Mouse (Mus musculus) embryo, embryonic 10 days (tissue): ENCODE results near the gene Orai2.
"Not testable (repeated sequence)": the region's sequence is repeated elsewhere in the genome, so short reads cannot be mapped to it uniquely, and the experiment has no call there.

Source experiments
- DNase-seq: peaks from one replicate; pipeline ENCODE4 v3.0.0-alpha.2; 2015; ENCODE audit warnings: low spot score

The Orai2 gene

DNA sequence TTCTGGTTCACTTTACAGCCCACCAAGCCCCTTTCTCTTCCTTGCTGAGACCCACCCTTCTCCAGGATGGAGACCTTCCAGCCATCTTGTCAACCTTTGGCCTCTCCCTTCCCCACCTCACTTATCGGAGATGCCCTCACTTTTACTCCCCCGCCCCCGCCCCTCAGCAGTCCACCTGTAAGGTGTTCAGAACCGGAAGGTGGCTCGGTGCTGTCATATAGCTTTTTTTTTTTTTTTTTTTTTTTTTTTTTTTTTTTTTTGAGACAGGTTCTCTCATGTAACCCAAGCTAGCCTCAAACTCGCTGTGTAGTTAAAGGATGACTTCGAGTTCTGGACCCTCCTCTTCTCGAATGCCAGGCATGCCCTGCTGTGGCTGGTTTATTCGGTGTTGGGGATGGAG, 2.4 kb upstream of the Orai2 start:
- no peak for DNase-seq

DNA sequence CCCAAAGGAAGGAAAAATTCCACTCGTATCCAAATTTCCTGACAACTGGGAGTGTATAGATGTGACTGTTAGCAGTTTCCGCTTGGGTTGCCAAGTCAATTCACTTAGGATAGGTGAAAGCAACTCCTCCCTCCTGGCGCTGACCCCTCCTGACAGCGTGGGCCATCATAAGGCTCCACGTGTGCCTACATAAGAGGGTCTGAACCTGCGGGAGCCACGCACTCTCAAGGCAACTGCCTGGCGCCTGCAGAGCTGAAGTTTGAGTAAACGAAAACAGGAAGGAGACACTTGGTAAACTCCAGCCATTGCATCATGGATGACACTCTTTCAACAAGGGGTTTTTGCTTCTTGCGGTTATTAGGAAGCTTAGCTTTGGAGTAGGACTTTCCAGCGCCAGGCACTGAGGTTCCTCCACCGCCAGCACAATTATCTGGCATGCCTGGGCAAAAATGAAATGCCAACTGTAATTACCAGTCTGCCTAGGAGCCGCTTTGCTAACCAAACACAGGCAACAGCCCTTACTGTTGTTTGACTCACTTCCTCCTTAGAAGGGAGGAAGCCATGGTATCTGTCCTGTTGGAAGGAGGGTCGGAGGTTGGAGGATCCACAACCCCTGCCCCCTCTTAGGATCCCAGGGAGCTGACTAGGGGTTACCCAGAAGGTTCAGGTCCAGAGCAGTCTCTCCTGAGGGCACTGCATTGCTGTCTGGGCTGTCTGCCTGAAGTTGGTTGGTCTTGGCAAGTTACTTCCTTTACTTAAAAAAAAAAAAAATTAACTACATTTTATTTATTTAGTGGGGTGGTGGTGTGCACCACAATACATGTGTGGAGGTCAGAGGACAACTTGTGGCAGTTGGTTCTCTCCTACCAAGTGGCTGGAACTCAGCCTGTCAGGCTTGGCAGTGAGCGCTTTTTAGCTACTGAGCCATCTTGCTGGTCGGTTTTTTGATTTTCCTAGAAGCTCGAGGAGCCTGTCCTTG, 1.1 kb upstream of the Orai2 start:
- no peak for DNase-seq

DNA sequence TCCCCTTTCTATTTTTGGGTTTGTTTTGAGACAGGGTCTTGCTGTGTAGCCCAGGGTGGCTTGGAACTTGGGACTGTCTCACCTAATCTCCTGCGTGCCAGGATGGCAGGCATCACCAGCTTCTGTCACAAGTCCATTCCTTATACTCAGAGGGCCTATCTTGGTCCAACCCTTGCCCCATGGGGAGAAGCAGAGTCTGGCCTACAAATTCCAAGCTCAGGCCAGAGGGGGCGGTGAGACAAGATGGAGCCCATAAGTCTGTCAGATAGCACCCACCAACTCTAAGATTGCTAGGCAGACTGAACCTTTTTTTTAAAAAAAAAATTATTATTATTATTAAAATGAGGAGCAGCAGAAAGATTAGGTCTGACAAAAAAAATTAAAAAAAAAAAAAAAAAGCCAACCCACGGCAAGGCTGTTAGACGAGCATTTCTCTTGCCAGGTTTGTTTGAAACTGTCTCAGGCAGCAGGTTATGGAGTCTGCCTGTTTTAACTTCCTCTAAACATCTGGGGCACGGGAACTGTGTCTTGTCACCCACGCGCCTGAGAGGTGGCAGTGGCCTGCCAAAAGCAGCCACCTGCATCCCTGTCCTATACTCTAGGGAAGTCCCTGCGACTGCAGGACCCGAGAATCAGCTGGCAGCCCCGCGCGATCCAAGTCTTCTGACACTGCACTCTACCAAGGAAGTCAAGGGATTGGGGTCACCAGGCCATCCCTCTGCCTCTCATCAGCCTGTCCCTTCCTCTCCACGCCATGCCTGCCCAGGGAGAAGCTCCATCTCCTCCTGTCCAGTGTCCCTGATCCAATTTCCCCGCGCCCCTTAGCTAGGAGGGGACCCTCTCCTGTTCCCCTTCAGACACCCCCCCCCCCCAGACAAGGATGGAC, 644 bp downstream of the Orai2 start:
- peak; percentile 56 for DNase-seq

DNA sequence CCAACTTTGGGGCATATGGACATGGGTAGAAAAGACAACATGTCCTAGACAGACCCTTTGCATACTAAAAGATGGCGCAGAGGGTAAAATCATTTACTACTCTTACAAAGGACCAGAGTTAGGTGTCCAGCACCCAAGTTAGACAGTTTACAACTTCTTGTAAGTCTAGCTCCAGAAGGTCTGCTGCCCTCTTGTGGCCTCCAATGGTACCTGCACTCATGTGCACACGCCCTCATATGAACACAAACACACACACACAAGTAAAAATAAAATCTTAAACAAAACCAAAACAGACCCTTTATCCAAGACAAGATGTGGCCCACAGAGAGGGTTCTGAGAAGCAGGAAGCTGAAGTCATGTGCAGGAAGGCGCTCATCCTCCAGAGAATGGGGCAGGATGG, 2.4 kb downstream of the Orai2 start:
- DNase-seq: no peak

DNA sequence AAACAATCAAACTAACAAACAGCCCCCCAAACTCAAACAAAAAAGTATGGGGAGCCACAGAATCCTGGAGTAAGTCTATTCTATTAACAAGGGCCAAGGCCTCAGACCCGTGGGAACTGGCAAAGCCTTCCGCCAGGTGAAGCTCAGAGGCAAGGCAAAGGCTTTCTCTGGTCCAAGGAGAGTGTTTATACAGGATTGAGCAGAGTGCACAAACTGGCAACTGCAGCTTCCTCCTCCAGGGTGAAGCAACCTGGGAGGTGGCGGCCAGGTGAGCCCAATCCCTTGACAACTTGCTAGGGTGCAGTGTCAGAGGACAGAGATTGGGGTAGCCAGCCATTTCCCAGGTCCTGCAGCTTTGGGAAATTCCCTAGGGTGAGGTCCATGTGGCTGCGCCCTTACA, 3.2 kb downstream of the Orai2 start:
- DNase-seq: no peak

DNA sequence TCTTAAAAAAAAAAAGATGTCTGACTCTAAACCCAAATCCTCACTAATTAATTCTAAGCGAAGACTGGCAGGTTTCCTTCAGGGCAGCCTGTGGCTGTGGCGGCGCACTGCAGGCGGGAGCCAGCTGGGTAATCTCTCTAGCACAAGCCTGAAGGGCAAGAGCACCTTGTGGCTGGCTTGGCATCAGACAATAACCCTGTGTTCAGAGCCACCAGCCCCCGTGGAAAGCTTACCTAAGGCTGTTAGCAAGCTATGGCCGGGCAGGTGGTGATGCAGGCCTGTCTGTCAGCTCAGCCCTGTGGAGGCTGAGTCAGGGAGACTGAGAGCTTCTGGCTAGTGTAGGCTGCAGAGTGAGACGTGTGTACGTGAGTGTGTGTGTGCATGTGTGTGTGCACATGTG, 5.3 kb downstream of the Orai2 start:
- DNase-seq: no peak

DNA sequence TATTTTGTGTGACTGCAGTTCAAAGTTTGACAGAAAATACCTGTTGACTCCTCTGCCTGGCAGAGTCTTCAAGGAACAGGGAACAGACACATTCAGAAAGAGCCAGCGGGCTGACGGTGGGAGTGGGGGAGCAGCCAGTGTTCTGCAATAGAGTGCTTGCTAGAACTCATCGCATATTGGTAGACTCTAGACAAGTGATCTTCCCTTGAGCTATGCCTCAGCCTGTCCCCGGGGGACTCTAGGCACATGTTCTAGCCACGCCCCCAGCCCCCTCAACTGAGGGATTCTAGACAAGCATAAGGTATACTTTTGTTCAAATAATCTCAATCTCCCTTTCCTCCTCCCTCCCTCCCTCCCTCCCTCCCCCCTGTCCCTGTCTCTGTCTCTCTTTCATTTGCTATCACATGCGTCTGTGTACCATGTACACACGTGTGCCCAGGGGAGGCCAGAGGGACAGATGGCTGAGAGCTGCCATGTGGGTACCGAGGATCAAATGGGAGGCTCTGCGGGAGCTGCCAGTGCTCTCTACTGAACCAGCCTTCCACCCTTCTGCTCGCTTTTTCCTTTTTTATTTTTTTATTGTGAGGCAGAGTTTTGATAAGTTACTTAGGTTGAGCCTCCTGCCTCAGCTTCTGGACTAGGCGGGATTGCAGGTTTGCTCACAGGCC, 6.6 kb downstream of the Orai2 start:
- DNase-seq: no peak

DNA sequence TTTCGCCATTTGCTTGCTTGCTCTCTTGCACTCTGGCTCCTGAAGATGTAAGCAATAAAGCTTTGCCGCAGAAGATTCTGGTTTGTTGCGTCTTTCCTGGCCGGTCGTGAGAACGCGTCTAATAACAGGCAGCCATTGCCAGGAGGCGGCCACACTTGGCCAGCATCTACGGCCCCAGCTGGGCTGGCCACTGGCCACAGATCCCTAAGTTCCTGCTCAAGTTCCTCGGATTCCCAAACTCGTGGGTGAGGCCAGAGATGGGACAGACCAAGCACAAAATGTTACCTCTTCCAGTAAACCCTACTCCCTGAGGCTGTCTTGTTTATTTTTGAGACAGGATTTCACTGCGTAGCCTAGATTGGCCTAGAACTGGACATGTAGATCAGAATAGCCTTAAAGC, 10.4 kb downstream of the Orai2 start:
- not testable (repeated sequence) for DNase-seq

DNA sequence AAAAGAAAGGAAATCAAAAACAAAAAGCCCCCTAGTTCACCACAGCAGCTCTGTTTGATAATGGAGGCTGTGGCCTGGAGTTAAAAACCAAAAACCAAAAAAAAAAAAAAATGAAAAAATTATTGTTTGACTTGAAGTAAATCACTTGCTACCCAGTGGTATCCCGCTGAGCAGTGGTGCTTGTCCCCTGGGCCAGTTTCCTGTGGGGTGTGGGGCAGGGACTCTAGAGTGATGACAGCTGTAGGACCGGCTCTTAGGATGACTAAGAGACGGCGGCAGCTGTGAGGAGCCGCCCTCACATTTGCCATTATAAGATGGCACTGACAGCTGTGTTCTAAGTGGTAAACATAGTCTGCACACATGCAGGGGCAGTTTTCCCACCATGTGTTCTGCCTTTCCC, 15.1 kb downstream of the Orai2 start:
- no peak for DNase-seq

DNA sequence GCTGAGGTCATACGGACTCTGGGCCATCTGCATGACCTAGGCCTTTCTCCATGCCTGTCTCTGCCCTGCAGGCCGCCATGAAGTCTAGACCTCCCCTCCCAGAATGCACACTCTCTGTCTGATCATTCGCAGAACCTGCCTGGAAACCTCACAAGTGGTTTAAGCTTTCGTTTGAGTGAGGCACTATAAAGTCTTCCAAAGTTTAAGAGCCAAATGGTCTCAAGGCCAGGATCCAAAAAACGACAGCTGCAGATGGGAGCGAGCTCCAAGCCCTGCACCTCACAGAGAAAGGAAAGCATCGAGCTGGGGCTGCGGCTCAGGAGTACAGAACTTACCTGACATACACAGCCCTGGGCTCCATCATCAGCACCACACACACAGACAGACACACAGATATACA, 18.1 kb downstream of the Orai2 start:
- no peak for DNase-seq

DNA sequence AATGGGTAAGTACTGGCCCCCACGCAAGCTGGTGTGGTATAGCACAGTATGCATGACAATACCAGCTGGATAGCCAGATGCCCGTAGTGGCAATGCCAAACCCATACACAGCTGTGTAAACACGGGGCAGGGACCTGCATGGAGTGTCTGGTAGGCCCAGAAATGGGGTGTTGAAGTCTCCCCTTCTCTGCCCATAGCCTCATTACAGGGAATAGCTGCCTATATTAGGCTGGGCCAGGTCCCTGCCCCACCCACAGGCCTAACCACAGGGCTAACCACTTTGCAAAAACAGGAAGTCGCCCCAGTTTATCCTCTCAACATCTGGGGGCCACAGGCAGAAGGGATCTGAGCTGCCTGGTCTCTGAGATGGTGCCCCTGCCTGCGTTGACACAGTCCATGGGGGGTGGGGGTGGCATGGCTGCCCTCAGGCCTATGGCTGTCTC, 21.4 kb downstream of the Orai2 start:
- DNase-seq: not testable (repeated sequence)

DNA sequence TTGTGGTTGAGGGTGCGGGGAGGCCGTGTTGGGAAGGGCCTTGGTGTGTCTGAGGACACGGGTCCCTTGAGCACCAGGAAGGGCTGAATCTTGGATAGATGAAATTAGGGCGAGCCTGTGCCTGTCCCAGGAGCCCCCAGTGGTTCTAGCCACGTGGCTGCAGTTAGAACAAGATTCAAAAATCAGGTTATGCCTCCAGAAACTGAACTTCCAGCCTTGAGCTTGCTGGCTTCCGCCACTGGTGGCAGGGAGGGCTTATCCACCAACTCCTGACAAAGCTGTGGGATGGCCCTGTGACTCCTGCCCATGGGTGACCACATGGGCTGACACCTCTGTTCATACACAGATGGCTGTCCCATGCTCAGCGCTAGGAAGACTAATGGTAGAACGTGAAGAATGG, 22.8 kb downstream of the Orai2 start:
- DNase-seq: no peak

DNA sequence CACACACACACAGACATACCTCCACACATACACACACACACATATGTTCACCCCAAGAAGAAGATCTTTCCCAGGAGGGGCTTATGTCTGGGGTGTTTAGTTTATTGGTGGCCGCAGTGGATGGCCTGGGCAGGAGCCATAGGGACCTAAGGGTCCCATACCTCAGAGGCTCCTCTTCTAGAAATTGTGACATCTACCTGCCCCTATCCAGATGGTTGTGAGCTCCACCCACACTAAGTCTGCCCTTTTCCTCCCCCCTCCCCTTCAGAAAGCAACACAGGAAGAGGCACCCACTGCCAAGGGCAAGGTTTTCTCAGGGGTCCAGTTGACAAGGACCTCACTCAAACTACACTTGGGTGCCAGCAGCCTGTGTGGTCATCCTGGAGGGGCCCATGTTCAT, 23.6 kb downstream of the Orai2 start:
- no peak for DNase-seq

DNA sequence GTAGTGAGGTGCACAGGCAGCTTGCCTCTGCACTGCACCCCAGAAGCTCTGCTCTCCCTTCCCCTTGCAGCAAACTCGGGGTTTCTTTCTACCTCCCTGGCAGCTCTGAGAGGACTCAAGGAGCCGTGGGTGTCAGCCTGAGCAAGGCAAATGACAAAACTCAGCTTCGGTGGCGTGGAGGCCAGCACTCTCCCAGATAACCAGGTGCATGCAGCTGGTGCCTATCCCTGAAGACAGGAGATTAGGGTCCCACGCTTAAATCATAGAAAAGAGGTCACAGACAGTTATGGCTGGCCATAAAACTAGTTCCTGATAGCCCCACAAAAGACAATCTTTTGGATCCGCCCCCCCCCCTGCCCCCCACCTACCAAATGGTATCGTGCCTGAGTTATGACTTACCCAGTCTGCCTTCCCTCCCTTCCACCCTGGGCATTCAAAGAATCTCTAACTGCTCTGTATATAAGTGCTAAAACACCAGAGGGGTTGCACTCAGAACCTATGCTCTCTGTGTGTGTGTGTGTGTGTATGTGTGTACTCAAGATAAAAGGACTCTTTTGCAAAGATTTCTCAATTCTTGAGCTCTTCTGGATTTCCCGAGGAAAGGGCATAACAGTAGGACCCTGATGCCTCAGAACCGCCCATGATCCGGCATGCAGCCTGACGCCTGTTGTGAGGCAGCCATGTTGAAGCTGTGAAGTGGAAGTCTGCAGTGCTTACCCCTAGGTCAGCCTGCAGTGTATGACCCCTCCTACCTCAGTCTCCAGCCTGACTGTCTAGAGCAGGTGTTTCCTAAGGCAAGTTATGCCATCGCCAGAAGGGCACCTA, 25.7 kb downstream of the Orai2 start:
- DNase-seq: no peak

DNA sequence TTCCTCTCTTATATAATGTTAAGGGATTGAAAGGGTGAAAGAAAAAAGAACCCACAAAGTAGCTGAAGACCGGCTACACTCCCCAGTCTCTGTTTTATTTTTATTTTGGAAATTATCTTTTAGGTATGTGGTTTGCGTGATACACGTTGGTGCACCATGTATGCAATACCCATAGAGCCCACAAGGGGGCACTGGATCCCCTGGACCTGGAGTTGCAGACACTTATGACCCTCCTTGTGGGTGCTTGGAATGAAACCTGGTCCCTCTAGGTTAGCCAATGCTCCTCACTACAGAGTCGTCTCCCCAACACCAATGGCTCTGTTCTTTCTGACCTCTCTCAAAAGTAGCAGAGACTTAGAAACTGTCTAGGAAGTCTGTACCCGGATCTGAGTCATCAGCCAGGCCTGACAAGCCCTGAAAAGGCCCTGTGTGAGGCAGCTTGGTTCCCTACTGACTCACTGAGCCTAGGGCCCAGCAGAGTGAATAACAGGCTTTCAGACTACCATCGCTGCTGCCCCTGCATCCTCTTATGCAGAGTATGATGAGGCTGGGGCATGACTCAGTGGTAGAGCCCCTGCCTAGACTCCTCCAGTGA, 27.3 kb downstream of the Orai2 start:
- DNase-seq: no peak

DNA sequence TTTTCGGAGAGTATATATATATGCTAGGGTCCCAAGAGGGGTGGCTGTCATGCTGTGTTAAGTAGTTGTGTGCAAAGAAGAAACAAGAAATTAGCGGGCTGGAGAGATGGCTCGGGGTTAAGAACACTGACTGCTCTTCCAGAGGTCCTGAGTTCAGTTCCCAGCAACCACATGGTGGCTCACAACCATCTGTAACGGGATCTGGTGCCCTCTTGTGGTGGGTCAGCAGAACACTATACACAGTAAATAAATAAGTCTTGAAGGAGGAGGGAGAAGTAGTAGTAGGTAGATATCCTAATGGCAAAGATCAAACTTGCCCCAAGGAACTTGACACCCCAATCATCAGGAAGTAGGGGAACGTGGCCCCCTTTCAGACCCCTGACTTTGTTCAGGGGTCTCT, 27.8 kb downstream of the Orai2 start:
- no peak for DNase-seq

DNA sequence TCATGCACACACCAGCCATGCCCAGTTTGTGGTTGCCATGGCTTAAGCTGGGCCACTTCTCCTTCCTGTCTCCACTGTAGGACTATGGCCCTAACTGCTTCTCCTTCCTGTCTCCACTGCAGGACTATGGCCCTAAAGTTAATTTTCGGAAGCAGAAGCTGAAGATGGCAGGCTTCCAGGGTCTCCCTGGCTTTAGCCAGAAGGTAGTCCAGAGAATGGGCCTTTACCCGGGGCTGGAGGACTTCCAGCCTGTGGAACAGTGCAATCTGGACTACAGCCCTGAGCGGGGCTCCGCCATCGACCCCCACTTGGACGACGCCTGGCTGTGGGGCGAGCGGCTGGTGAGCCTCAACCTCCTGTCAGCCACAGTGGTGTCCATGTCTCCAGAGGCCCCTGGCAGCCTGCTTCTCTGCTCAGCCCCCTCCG, 30.4 kb downstream of the Orai2 start:
- DNase-seq: no peak

DNA sequence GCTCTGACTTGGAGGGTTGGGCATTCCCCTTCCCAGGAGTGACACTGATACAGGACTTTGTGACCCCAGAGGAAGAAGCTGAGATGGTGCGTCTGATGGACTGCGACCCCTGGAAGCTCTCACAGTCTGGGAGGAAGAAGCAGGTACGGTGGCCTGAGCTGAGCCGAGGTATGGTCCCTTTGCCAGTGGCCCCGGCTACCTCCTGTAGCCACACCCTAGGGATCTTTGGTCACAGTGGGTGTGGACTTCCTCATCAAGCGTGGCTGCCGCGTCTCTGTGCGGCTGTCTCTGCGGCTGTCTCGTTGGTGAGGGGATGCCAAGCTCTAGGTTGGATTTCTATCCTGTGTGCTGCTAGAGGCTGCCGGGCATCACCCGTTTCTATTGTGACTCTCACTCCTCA, 31.1 kb downstream of the Orai2 start:
- DNase-seq: no peak

DNA sequence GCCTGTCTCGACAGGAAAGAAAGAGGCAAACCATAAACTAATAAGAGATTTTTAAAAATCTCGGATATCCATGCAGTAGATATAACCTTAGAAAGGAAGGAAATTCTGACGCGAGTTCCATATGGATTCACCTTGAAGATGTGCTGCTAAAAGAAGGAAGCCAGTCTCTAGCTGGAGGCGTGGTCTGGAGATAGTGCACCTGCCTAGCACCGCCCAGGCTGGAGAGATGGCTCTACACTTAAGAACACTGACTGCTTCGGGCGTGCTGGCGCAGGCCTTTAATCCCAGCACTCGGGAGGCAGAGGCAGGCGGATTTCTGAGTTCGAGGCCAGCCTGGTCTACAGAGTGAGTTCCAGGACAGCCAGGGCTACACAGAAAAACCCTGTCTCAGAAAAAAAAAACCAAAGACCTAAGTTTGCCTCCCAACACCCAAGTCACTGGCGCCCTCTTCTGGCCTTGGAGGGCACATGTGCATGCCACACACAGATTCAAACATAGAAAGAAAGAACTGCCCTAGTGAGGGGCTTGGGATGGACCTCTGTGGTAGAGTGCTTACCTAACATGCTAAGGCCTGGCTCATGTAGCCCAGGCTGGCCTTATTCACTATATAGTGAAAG, 32.7 kb downstream of the Orai2 start:
- DNase-seq: peak; percentile 80

DNA sequence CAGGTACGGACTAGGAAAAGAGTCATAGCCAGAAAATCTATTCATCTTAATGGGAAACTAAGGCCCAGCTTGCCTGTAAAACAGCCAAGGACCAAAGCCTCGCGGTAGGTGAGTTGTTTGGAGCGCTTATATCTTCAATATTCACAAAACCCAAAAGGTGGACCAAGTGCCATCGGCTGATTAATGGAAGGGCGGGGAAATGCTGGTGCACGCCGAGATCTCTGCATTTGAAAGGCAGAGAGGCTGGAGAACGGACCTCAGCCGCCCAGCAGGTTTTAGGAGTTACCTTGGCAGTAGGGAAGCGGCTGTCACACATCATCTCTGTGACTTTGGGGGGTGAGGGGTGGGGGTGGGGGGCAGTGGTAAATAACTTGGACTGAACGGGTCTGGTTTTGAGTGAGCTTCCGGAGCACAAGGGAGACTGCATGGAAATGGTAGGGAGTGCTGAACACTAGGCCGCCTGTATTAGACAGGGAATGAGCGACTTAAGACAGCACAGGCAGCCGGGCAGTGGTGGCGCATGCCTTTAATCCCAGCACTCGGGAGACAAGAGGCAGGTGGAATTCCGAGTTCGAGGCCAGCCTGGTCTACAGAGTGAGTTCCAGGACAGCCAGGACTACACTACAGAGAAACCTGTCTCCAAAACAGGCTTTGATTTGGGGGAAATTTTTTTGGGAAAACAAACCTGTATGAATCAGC, 34.1 kb downstream of the Orai2 start:
- peak; percentile 16 for DNase-seq
